Mouse (Mus musculus) small intestine, adult 2 months (tissue): ENCODE measurements around the gene Tradd.

ENCODE experiments used
- CTCF ChIP-seq: fragments of 200-500 bp; IDR thresholded peaks from 2 replicates; pipeline ENCODE4 v1.5.1; 2012; ENCODE audit warnings: low read depth, mild to moderate bottlenecking, control low read depth, inconsistent platforms, low read length, moderate library complexity, mixed read lengths; ENCODE audit not compliant: insufficient replicate concordance, insufficient read length; ENCODE audit errors: extremely low read depth
- POLR2A ChIP-seq: fragments of 200-500 bp; IDR thresholded peaks from 2 replicates; pipeline ENCODE4 v1.6.1; 2012; ENCODE audit warnings: low read depth, mild to moderate bottlenecking, control low read depth, inconsistent platforms, low read length, moderate library complexity

DNA sequence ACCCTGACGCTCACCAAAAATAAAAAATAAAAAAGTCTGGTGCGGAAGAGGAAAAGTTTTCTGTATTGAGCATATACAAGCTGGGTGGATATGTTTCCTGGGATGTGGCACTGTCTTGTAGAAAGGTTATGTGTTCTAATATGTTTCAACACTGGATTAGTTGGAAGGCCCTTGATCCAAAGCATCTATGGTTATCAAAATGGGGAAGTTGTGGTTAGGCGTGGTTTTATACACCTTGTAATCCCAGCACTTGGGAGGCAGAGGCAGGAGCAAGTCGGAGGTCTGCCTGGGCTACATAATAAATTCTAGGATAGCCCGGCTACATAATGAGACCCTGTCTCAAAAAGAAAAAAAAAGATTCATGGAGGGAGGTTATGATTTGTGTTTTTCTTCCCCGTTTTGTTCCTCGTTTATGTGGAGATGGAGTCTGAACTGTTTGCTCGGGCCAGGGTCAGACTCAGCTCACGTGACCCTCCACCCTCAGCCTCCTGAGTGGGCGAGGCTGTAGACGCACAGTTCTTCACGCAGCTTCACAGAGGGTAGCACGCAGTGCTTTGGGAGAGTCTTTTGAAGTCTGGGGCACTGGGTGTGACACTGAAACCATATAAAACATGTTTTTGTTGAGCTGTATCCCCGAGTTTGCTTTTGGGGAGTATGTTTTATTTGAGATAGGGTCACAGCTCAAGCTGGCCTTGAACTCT is 26.8 kb downstream of the Tradd start:
- TF ChIP-seq POLR2A (no peak), CTCF (no peak)
